Mouse (Mus musculus) thymus, adult 2 months (tissue): ENCODE data around the gene Klrc3.
"Not testable (repeated sequence)": the region's sequence is repeated elsewhere in the genome, so short reads cannot be mapped to it uniquely, and the experiment has no call there.

Experiments
- CTCF ChIP-seq: fragments of 200-500 bp; IDR thresholded peaks from 2 replicates; pipeline ENCODE4 v1.5.1; 2012; ENCODE audit warnings: mild to moderate bottlenecking, control low read depth, low read length, moderate library complexity, borderline replicate concordance; ENCODE audit not compliant: control insufficient read depth, poor library complexity, insufficient read depth; ENCODE audit errors: extremely low read depth
- POLR2A ChIP-seq: fragments of 200-500 bp; IDR thresholded peaks from 2 replicates; pipeline ENCODE4 v1.6.1; 2012; ENCODE audit warnings: mild to moderate bottlenecking, low read length, control low read depth, moderate library complexity; ENCODE audit not compliant: control insufficient read depth, poor library complexity, insufficient read depth; ENCODE audit errors: extremely low read depth

- not testable (repeated sequence) for TF ChIP-seq CTCF, POLR2A
These were observed 12.1 kb downstream of the Klrc3 start for GRCm38 (mm10) chr6:129631046-129631445.
